Mouse (Mus musculus) brain, adult 10 weeks (tissue): ENCODE measurements around the gene Rap2a. TPM values are rescaled to one million over a fixed set of nuclear protein-coding genes. Genes with fewer than 3 reads are reported as not detected.

ENCODE experiments used
- polyA plus RNA-seq: library from polyadenylated mRNA; stranded (reverse); fragments of 350-450 nt; fragmentation: Illumina TruSeq; extraction: RNeasy Lipid Tissue Mini Kit (QIAGEN cat#74804); gene quantifications from one replicate; pipeline ENCODE4 v1.2.3, GENCODE M21; 2015; ENCODE audit warnings: low read depth, low replicate concordance

Rap2a gene
- 69.0 TPM for polyA plus RNA-seq

DNA sequence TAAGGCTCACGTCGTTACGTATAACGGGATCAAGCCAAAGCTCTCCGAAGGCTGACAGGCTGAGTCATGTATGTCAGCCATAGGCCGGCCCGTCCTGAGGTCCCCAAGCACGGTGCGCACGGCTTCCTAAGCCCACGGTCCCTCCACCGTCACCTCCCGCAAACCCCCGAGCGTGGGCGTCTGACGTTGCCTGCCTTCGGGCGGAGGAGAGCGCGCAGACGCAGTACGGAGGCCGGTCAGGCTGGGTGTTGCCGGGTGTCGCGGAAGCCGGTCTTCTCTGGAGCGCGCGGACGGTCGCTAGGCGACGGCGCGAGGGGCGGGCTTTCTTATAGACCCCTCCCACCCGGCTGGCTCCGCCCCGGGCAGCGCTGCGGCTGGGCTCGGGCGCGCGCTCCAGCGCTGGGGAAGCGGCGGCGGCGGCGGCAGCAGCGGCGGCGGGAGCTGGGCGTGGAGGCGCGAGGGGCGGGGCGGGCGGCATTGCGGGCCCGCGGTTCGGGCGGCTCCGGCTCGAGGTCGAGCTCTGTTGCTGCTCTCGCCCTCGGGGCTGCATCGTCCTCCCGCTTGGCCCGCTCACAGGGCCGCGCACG, at the start of gene Rap2a:
TSS of gene Rap2a (plus strand) at position 463 of the 587 bp plus-strand sequence.

Other genes starting within 250 kb of the Rap2a start
- 176 TPM for gene Mbnl2, start 202.8 kb upstream of the Rap2a start, polyA plus RNA-seq